Mouse (Mus musculus) frontal cortex, postnatal 25 days (tissue): ENCODE data around the gene Med17.
A peak's percentile ranks its signal among the peaks of the same experiment; 100 is the strongest.
"Not testable (repeated sequence)": the region's sequence is repeated elsewhere in the genome, so short reads cannot be mapped to it uniquely, and the experiment has no call there.

ENCODE experiments used
- DNase-seq, 2 experiments: peaks; one replicate each; pipeline ENCODE4 v3.0.0; 2022; ENCODE audit warnings: low spot score in 2 of 2

Med17 gene

DNA sequence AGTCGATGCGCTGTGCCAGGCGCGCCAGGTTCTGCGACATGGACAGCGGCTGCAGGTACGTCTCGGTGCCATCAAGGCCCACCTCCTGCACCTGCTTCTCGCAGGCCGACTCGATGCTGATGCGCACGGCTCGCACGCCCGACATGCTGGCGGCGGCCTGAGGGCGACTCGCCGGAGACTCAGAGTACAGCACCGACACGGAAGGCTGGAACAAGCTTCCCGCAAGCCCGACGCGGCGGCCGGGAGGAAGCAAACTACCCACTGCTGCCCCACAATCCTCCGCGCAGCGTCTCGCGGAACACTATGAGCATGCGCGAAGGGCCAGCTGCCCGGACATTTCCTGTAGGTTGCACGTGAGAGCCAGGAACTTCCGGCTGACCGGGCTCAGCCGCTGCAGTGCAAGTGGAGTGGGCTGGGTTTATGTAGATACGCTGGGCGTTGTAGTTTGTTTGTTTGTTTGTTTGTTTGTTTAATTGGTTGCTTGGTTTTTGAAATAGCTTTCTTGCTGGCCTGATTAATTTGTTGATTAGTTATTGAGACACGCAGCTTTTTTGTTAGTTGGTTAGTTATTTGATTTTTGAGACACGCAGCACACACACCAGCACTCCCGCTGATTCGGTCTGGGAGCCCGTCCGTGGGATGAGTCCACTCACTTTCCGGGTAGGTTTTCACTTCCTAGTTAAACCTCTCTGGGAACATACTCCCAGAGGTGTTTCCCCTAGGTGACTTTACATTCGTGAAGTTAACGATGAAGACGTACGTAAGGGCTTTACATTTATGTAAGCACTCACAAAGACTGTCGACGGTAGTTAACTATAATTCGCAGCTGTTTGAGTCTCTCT, at the start of gene Med17:
Gene Med17, minus strand, starts transcription at position 283 of the 842 bp plus-strand sequence.
- DNase-seq, result peak; percentile 82 to 92

GRCm38 (mm10) chr9:15318170-15318742, 38.5 kb upstream of the Med17 start:
- no peak for DNase-seq

DNA sequence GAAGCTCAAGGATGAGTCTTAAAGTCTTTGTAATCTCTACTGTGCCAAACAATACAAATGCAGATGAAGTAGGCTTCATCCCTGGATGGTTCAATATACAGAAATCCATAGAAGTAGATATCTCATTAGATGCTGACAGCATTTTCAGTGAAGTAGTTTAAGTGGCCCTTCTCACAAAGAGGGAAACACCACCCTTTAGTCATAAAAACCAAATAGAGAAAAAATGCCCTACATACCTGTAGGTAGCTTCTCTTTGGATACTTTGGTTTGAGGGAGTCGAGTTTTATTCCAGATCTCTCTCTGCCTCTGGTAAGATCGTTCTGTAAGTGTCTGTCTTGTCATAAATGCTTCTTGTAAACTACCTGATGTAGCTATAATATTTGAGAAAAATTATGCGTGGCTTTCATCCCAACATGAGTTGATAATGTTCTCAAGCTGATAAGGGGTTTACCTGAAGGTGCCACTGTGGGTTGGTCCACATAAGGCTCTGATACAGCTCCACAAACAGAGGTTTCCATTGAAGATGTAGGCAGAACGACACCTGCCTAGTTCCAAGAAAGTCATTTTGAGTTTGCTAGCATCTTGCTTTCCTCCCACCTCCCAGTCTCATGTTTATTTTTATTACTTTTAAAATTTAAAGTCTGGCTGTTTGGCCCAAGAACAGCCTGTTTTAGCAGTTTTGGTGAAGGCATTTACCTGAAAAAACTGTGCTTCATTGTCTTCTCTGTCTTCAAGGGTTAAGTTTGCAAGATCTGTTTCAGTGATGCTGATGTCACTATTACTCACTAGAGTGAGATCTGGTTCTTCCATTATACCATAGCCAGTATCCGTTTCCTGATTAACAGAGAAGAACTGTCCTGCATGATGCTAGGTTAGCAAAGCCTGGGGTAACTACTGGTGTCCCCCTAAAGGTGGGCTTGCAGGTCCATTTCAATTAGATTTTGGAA, 37.8 kb upstream of the Med17 start:
- no peak for DNase-seq

- DNase-seq, result not testable (repeated sequence)
These were observed 36.6 kb upstream of the Med17 start for GRCm38 (mm10) chr9:15316296-15316695.

GRCm38 (mm10) chr9:15314619-15315018, 34.9 kb upstream of the Med17 start:
- no peak for DNase-seq

DNA sequence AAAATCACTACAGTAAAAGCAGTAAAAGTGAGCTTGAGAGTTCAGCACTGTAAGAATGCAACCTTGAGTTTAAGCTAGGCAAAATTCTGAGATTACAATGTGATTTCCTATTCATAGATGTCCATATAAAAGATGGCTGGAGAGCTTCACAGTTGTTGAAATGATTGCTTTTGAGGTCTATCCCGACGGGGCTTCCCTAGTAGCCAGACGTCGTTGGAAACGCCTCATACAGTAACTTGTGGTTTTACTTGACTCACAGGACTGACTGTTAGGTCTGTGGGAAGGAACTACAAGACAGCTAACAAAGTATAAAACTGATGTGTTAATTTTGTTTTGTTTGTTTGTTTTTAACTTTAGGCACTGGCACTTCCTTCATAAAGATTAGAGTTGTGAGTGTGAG, 33.9 kb upstream of the Med17 start:
- DNase-seq, result no peak

- DNase-seq, result no peak
These were observed 32.5 kb upstream of the Med17 start for GRCm38 (mm10) chr9:15312054-15312735.

DNA sequence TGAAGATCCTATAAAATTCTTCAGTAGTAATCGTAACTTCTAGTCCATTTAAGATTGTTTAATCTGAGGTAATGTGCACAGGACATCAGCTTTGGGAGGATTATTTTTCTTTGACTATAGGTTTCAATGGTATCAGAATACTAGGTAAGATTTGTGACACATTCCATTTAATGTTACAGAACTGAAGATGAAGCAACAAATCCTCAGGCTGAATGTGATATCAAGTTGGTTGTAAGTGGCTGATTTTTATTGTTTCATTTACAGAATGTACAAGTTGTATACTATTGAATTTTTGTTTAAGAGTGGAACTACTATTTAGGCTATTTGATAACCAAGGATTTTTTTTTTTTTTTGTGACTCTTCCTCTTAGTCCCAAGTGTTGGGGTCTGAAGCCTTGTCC, 30.4 kb upstream of the Med17 start:
- no peak for DNase-seq

DNA sequence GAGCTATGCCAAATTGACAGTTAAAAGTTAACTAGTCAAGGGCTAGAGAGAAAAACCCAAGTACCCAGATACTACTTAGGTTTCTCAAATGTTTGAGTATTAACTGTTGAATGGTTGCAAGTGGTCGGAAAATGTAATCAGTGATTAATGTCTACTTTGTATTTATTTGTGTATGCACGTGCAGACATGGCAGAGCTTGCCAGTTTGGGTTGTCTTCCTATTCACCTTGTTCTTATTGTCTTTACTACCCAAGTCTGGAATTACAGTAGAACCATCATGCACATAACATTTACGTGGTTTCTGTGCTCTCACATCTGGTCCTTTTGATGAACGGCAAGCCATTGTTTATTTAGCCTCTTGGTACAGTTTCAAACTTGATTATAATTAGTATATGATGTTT, 29.7 kb upstream of the Med17 start:
- no peak for DNase-seq

DNA sequence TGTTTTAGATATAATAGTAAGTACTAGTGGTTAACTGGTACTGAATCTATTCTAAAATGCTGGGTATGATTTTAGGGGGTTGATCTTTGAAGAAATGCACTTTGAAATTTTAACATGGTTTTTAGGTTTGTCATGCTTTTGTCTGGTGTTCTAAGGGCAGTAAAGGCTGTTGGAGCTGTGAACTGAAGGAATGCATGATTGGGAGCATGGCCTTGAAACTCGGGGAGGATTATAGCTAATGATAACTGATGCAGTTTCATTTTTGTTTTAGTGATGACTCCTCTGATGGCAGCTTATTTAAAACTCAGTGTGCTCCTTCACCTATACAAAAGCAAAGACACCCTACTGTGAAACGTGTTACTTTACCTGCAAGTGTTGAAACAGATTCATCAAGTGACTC, 28.5 kb upstream of the Med17 start:
- DNase-seq, result no peak

- DNase-seq, result no peak
These were observed 27.5 kb upstream of the Med17 start for GRCm38 (mm10) chr9:15307257-15307656.

DNA sequence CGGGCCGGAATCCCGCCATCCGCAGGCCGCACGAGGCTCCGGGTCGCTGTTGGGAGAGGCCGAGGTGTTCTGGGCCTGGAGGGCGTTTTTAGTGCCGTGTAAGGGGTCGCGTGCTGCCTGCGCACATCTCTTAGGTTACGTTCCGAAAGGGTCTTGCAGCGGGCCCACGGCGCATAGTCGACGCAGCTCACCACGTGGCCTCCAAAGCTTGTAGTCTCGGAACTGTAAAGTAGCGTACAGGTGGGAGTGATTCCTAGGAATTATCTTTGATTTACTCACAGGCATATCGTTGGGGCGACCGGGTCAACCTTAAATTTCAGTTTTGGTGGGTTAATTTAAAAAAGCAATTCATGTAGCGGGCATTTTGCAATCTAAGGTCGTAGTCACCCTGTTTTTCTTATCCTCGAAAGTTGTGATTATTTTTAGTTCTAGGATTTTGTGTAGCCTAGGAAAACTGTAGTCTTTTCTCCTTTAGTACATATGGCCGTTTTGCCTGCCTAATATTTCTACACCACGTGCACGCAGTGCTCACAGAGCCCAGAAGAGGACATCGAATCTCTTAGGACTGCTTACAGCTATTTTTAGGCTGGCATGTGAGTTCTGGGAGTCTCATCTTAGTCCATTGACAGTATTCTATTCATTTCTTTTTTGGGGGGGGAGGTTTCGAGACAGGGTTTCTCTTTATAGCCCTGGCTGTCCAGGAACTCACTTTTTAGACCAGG, 26.8 kb upstream of the Med17 start, which contains the start of gene 4931406C07Rik:
Gene 4931406C07Rik, minus strand, starts transcription at position 51 of the 722 bp plus-strand sequence.
- peak in 1 of 2 experiments; percentile 14 for DNase-seq

DNA sequence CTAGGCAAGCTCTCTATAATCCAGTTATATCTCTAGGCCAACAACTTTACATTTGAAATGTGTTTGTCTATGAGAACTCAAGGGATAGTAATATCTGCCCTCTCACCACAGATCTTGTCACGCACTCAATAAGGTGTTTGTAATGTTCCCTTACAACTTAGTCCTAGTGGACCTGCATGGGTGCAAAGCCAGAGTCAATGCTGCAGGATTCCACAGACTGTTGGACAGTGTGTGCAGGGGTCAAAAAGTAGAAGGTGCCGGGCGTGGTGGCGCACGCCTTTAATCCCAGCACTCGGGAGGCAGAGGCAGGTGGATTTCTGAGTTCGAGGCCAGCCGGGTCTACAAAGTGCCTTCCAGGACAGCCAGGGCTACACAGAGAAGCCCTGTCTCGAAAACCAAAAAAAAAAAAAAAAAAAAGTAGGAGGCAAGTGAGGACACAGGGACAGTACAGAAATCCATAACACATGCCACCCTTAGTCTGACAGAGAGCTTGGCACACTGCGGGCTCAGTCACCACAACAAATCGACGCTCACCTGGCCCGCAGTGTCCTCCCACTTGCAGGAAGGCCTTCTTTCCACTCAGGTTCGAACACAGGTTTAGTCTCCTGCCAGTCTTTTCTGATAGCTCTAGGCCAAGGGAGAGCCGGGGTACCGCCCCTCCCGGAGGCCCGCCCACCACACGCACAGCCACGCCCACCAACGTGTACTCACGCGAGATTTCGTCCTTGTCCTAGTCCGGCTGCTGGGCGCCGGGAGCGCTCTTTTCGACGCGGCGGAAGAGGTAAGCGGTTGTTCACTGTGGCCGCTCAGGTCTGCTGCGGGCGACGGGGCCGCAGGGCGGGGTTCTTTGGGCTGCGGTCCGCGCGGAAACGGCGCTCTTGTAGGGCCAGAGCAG, 26.0 kb upstream of the Med17 start, which contains the start of gene Taf1d:
Gene Taf1d, plus strand, starts transcription at position 712 of the 895 bp plus-strand sequence.
- DNase-seq, result peak; percentile 88 to 95

DNA sequence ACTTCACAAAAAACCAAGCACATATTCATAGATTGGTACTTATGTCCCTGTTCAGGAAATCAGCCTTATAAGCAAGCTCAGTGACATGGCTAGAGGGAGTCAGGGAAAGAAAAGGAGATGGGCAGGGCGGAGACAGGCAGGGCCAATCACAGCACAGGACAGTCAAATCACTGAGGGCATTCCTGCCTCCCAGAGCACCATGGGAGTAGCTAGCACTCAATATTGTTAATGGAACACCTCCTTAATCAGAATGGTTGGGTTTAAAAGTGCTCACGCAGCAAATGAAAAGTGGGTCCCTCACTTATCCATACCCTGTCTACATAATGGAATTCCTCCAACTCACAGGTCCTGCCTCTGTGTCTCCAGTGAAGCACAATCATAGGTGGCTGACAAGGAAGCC, 23.1 kb upstream of the Med17 start:
- no peak for DNase-seq

GRCm38 (mm10) chr9:15302006-15302405, 22.3 kb upstream of the Med17 start:
- not testable (repeated sequence) for DNase-seq

DNA sequence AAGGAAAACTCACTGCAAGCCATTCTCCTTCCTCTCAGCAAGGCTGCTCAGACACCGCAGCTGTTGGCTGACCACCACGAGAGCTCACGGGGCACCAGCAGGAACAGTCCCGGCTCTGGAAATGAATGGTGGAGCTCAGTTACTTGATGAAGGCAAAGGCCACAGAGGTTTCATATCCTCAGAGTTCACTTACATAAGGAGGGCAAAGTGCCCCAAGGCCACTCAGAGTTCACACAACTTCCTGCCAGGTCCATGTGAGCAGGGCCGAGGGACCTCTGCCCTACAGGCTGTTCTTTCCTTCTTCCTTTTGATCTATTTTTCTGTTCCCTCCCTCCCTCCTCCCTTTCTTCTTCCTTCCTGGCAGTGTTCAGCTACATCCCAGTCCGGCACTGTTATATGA, 21.7 kb upstream of the Med17 start:
- DNase-seq, result no peak

GRCm38 (mm10) chr9:15300056-15300455, 20.3 kb upstream of the Med17 start:
- no peak for DNase-seq

GRCm38 (mm10) chr9:15298451-15298850, 18.7 kb upstream of the Med17 start:
- no peak for DNase-seq

DNA sequence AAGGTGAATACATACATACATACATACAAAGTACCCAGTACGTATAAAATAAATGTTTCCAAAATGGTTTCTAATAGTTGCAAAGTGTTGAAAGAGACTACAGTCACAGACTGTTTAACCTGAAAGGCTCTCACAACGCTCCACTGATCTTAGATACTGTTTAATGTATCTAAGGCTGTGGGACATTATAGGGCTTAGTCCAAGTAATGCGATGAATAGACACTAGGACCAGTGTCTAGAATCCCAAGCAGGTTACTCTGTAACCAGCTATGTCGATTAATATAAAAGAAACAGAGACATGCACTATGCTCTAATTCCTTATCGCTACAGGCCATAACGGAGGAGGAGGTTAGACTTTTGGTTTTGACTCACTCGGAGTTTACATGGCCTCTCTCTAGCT, 17.4 kb upstream of the Med17 start:
- no peak for DNase-seq

DNA sequence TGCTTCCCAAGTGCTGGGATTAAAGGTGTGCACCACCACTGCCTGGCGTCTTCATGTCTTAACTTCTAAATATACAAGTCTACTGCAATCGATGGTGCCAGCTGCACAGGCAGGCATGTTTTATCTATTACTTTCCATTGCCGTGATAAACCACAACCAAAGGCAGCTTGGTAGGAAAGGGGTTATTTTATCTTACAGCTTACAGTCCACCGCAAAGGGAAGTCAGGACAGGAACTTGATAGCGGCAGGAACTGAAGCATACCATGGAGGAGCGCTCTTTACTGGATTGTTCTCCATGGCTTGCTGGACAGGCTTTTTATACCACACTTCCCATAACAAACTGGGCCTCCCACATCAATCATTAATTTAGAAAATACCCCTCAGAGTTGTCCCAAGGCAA, 9.5 kb upstream of the Med17 start:
- DNase-seq, result no peak
